Mouse (Mus musculus) E14TG2a.4 (cell line): ENCODE data around the gene Ftsj3.

Experiments
- CTCF ChIP-seq: conservative IDR thresholded peaks from 2 replicates; pipeline ENCODE4 v1.5.1; 2014; ENCODE audit warnings: low read length
- NANOG ChIP-seq: IDR thresholded peaks from 2 replicates; pipeline ENCODE4 v1.6.1; 2014; ENCODE audit warnings: borderline replicate concordance, low read length, mixed read lengths
- POU5F1 ChIP-seq: IDR thresholded peaks from 2 replicates; pipeline ENCODE4 v1.6.1; 2014; ENCODE audit warnings: low read length, borderline replicate concordance

- TF ChIP-seq CTCF (no peak), POU5F1 (no peak), NANOG (no peak)
Observed at GRCm38 (mm10) chr11:106291861-106292260, 36.0 kb upstream of the Ftsj3 start.
